Mouse (Mus musculus): Measurements from ENCODE around the gene Zdhhc18.

The Zdhhc18 gene

DNA sequence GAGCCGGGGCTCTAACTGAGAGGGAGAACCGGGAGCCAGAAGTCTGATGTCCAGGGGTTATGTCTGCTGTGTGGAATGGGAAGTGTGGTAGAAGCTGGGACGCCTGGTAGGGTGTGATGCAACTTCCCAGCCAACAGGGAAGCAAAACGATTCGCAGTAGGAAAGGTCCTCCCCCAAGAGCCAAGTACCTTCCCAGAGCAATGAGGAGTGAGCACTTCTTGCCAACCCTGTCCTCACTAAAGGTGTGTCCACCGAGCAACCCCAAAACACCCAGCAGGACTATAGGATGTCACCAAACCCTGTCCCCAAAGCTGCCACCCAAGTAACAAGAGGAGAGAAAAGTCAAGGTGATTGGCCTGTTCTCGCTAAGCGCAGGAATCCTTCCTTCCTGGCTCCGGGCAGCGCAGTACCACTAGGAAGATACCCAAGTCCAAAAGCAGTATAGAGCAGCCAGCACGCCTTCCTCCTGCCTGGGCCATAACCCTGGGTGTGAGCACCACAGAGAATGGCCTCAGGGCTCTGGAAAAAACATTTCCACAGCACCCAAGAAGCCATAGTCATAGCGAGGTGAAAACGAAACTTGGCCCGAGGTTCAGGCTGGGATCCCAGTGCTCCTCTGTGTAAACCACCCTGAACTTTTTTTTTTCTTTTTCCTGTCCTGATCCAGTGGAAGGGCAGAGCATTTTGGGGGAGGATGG lies 18.7 kb downstream of the Zdhhc18 start:
- no peak for DNase-seq (ENCODE audit: low spot score in 2 of 2)

DNA sequence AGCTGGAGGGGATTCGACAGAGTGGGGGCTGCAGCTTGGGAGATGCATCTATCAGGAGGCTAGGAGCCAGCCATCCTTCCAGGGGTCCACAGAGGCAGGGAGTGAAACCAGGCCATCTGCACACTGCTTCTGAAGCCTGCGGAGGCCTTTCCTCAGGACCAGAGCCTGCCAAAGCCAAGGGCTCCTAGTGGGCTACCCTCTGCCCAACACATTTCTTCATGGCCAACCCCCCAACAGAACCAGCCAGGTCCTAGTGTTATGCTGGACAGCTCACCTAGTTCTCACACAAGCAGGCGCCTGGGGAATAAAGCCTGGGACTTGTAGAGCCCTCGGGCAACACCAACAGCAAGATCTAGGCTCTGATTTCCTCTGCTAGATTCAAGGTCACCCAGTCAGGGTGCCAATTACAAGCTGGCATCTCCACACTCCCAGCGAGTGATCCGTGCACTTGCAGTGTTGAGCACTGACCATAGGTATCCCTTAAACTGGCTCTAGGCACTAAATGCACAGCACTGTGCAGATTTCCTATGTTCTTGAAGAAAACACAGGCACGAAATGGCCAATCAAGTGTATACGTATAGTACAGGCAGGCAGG lies 19.5 kb downstream of the Zdhhc18 start:
- DNase-seq (ENCODE audit: low spot score in 2 of 2), result no peak

GRCm38 (mm10) chr4:133629191-133629590 lies 20.8 kb downstream of the Zdhhc18 start:
- DNase-seq (ENCODE audit: low spot score in 2 of 2), result no peak

DNA sequence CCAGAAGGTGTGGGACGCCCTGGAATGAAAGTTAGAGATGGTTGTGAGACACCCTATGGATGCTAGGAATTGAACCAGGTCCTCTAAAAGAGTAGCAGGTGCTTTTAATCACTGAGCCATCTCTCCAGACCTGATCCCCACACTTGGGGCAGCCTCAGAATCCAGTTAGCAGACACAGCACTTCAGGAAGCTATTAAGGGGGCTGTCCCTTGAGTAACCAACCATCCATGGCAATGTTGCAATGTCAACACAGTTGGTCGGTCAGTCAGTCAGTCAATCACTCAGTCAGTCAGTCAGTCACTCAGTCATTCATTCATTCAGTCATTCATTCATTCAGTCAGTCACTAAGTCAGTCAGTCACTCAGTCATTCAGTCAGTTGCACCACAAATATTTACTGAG lies 21.4 kb downstream of the Zdhhc18 start:
- no peak for DNase-seq (ENCODE audit: low spot score in 2 of 2)

- DNase-seq (ENCODE audit: low spot score in 2 of 2), result no peak
Measured at GRCm38 (mm10) chr4:133627039-133627438, 22.9 kb downstream of the Zdhhc18 start.

- DNase-seq (ENCODE audit: low spot score in 2 of 2), result no peak
Measured at GRCm38 (mm10) chr4:133626621-133627020, 23.3 kb downstream of the Zdhhc18 start.

GRCm38 (mm10) chr4:133626221-133626620 lies 23.7 kb downstream of the Zdhhc18 start:
- DNase-seq (ENCODE audit: low spot score in 2 of 2), result no peak

- no peak for DNase-seq (ENCODE audit: low spot score in 2 of 2)
Measured at GRCm38 (mm10) chr4:133625621-133626071, 24.3 kb downstream of the Zdhhc18 start.

GRCm38 (mm10) chr4:133624830-133625229 lies 25.1 kb downstream of the Zdhhc18 start:
- DNase-seq (ENCODE audit: low spot score in 2 of 2), result no peak

DNA sequence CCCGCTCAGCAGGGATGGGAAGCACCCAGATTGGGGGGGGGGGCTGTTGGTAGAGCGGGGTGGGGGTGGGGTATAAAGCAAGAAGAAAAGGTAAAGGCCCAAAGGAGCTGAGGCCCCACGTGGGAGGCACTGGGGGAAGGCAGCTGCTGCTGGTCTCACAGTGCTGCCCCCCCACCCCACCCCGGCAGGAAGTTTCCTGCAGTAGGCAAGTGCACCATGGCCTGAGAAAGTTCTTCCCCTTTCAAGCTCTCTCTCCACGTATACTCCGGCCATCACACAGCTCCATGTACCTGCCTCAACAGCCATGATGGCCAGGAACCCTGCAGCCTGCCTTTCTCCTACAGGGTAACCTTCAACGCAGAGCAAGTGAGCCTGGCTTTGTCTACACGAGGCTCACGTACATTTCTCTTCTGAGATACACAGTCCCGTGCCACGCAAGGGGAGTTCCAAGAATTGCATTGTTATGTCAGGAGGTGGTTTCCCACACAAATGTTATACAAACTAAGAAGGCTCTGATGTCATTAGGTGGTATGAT lies 27.7 kb downstream of the Zdhhc18 start:
- no peak for DNase-seq (ENCODE audit: low spot score in 2 of 2)

DNA sequence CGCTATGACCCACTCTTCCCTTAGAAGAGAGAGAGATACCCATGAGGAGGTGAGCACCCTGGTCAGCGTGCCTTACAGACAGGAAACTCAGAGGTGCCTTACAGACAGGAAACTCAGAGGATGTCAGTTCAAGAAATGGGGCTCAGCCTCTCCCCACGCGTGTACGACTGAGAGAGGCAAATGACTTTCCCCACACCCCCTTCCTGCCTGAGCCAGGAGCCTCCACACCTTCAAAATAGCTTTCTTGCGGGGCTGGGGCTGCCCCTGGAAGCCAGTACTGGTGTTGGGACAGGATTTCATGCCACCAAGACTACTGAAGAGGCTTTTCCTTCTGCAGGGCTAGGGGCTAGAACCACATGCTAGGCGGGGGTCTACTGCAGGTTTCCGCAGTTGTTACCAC lies 29.3 kb downstream of the Zdhhc18 start:
- DNase-seq (ENCODE audit: low spot score in 2 of 2), result no peak

DNA sequence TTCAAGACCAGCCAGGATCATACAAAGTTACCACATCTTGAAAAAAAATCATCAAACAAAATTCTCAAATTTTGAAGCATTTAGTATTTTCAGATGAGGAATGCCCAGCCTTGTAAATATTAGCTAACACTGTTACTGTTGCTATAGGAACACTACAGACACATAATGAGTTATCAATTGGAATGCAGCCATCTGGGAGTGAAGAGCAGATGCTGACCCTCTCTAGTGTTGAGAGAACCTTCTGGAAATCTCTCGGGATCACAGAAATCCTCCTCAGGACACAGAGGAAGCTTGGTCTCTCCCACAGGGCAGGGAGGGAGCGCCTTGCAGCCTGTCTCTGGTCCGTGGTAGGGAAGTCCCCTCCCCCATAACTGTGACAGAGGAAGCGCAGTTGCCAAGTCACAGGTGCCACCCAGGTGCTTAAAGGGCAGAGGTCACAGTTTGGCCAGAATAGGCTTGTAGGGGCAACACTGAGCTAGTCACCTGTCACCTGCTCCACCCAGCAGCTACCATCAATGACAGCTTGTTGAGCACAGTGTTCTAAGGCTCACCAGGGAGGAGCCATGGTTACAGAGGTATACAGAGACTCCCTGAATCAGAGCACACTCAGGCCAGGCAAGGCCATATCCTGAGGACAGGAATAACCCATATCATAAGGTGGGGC lies 30.3 kb downstream of the Zdhhc18 start:
- DNase-seq (ENCODE audit: low spot score in 2 of 2), result no peak

DNA sequence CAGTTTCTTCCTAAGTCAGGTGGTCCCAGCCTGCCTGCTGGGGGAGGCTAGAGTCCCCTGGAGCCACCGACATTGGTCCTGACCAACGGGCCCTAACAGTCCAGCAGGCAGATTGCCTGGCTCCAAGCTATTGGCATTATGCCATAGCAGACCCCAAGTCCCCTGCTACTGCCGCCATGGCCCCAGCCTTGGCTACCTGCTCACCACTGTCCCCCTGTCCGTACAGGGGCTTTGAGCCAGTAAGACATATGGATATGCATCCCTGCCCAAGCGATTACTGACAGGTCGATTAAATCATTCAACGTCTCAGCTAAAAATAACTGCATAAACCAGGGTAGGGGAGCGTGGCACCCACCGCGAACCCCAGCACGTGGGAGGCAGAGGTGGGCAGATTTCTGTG lies 32.0 kb downstream of the Zdhhc18 start:
- no peak for DNase-seq (ENCODE audit: low spot score in 2 of 2)

GRCm38 (mm10) chr4:133615416-133615815 lies 34.5 kb downstream of the Zdhhc18 start:
- no peak for DNase-seq (ENCODE audit: low spot score in 2 of 2)

- peak; percentile 68 to 80 for DNase-seq (ENCODE audit: low spot score in 2 of 2)
Measured at GRCm38 (mm10) chr4:133614274-133614761, 35.6 kb downstream of the Zdhhc18 start.

DNA sequence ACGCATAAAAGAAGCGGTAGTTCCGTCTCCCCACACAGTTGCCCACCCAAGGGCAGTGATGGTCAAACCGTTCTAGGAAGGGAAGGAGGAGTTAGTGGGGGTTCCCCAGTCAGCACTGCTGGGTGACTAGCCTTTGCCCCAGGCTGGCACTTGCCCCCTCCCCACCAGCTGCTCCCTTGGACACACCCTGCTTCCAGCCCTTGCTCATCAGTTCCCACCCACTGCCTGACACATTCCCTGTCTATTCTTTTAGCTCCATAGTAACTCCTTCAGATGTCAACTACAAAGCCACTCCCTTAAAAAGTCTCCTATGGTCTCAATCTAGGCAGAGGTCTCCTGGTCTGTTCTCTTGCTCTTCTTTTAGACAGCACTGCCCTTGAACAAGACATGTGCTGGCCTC lies 36.1 kb downstream of the Zdhhc18 start:
- no peak for DNase-seq (ENCODE audit: low spot score in 2 of 2)

GRCm38 (mm10) chr4:133613026-133613425 lies 36.9 kb downstream of the Zdhhc18 start:
- DNase-seq (ENCODE audit: low spot score in 2 of 2), result no peak

DNA sequence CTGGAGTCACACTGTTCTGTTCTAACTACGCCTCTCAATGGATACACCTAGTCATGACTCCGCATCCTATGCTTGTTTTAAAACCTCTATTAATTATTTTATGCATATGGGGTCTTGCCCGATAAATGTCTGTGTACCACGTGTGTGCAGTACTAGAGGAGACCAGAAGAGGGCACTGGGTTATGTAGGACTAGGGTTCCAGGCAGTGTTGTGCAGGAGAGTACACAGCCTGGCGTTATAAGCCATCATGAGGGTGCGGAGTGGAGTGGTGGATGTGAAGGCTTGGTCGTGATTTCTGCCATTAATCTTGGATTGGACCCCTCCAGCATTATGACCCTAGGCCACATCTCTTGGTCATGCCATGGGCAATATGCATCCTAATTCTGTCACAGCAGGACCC lies 37.5 kb downstream of the Zdhhc18 start:
- no peak for DNase-seq (ENCODE audit: low spot score in 2 of 2)

- DNase-seq (ENCODE audit: low spot score in 2 of 2), result no peak
Measured at GRCm38 (mm10) chr4:133611815-133612214, 38.1 kb downstream of the Zdhhc18 start.

DNA sequence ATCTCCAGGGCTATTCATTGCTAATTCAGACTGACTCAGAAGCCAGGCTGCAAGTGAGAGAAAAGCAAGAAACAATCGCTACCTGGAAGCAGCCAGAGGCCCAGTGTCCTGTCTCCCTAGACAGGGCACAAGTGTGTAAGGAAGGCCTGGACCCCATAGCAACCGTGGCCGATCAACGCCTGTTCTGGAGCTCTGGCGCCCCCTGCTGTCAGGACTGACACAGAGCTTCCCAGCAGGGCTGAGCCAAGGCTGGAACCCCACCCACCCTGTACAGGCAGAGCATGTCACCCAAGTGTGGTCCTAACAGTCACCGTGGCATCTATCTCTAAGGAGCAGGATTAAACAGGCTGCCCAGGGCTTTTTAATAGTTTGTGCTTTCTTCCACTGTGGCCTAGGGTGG lies 40.2 kb downstream of the Zdhhc18 start:
- peak; percentile 39 to 45 for DNase-seq (ENCODE audit: low spot score in 2 of 2)

GRCm38 (mm10) chr4:133607284-133607683 lies 42.7 kb downstream of the Zdhhc18 start:
- DNase-seq (ENCODE audit: low spot score in 2 of 2), result no peak

GRCm38 (mm10) chr4:133605330-133605729 lies 44.6 kb downstream of the Zdhhc18 start:
- DNase-seq (ENCODE audit: low spot score in 2 of 2), result no peak

DNA sequence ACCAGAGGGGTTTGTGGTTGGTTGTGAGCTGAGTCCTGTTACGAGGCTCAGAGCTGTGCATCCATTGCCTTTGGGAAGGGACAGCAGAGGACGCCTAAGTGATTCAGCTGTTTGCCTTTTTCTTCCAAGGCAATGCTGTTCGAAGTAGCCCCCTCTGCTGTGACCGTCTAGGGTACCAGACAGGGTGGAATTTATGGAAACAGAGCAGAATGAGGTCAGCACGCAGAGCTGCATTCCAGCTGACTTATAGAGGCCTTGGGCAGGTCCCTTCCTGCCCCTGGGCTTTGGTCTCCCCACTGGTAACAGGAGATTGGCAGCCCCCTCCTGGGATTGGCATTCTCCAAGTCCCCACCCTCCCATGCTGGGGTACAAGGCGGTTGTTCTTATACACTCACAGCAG lies 45.1 kb downstream of the Zdhhc18 start:
- no peak for DNase-seq (ENCODE audit: low spot score in 2 of 2)
